Mouse (Mus musculus) heart, adult 2 months (tissue): ENCODE results near the gene Acer2. TPM values are rescaled to one million over a fixed set of nuclear protein-coding genes. Genes with fewer than 3 reads are reported as not detected.

Experiments
- DNase-seq, 2 experiments: peaks; one replicate each; pipeline ENCODE4 v3.0.0; 2021
- H3K27ac ChIP-seq: fragments of 200-600 bp; 2 replicates; pipeline ENCODE4 v1.8.1; 2022
- H3K27me3 ChIP-seq: fragments of 200-500 bp; 2 replicates; pipeline ENCODE4 v1.6.1; 2012; ENCODE audit warnings: mild to moderate bottlenecking, low read length, inconsistent platforms, mixed read lengths; ENCODE audit not compliant: control insufficient read depth, insufficient read depth
- H3K36me3 ChIP-seq: fragments of 200-500 bp; 2 replicates; pipeline ENCODE4 v1.6.1; 2012; ENCODE audit warnings: low read length, inconsistent platforms; ENCODE audit not compliant: control insufficient read depth, insufficient read depth
- H3K4me1 ChIP-seq: fragments of 200-500 bp; 2 replicates; pipeline ENCODE4 v1.6.1; 2011; ENCODE audit warnings: low read length; ENCODE audit not compliant: control insufficient read depth, insufficient read depth
- H3K4me3 ChIP-seq: fragments of 200-600 bp; 2 replicates; pipeline ENCODE4 v1.8.1; 2022
- H3K79me2 ChIP-seq: fragments of 200-500 bp; replicated peaks from 2 replicates; pipeline ENCODE4 v1.6.1; 2012; ENCODE audit warnings: mild to moderate bottlenecking, inconsistent platforms, low read length, moderate library complexity, mixed read lengths; ENCODE audit not compliant: control insufficient read depth, insufficient read depth
- H3K9ac ChIP-seq: fragments of 200-500 bp; 2 replicates; pipeline ENCODE4 v1.6.1; 2012; ENCODE audit warnings: low read depth, mild to moderate bottlenecking, control low read depth, inconsistent platforms, low read length, mixed read lengths
- CTCF ChIP-seq: fragments of 200-600 bp; IDR thresholded peaks from 2 replicates; pipeline ENCODE4 v1.8.1; 2022; ENCODE audit warnings: antibody characterized with exemption, mild to moderate bottlenecking, moderate library complexity
- EP300 ChIP-seq: fragments of 200-500 bp; IDR thresholded peaks from 2 replicates; pipeline ENCODE4 v1.6.1; 2011; ENCODE audit warnings: low read depth, low read length, control low read depth; ENCODE audit not compliant: insufficient read depth
- POLR2A ChIP-seq: fragments of 200-500 bp; IDR thresholded peaks from 2 replicates; pipeline ENCODE4 v1.6.1; 2011; ENCODE audit warnings: mild to moderate bottlenecking, low read depth, low read length, control low read depth; ENCODE audit not compliant: insufficient read depth
- WGBS: fragments of 180-500 bp; shearing (Covaris S2); methylation state at CpG from one replicate; pipeline ENCODE4 v1.1.7; 2018; 5-methylcytosine and 5-hydroxymethylcytosine counted together
- intact Hi-C: fragments of 180-260 bp; cut with DNase I; formaldehyde crosslinking; loops from one replicate; pipeline ENCODE4 v1.15.1; 2025
- polyA plus RNA-seq: library from polyadenylated mRNA; depleted of rRNA; stranded (reverse); fragments of >200 nt; gene quantifications from 2 replicates; pipeline ENCODE4 v1.2.3, GENCODE M21; 2012
- total RNA-seq, 2 experiments: library from RNA; stranded (reverse); gene quantifications; 2 replicates each; pipeline ENCODE4 v1.2.3; 2021

Acer2 gene
- total and polyA plus RNA-seq, 3 experiments = 16.4 to 25.6 (median 17.9) TPM

DNA sequence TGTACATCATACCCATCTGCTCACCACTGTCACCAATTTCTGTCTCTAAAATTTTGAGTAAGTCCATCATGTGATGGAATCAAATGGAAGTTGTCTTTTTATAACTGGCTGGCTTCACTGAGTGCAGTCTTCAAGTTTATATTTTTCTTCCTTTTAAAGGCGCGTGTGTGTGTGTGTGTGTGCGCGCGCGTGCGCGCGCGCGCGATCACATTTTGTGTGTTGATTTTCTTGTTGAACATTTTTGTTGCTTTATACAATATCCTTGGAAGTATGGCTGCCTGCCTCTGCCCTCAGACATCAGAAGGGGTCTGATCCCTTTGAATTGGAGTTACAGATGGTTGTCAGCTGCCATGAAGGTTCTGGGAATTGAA is 16.1 kb upstream of the Acer2 start:
- 58% methylated on average over 12 of the region's 12 CpGs for WGBS
- Histone ChIP-seq H3K36me3 (peaks cover 18% of the 10 kb centered on the region), H3K27ac (peak overlapping the region; percentile 97), H3K4me1 (peaks cover 2% of the 10 kb centered on the region), H3K9ac (no peak overlapping the region; the same call in 1 of the 2 replicates), H3K4me3 (peak overlapping the region; percentile 83), H3K27me3 (no peaks in the 10 kb centered on the region), H3K79me2 (no peaks in the 10 kb centered on the region)
- DNase-seq = no peak
- intact Hi-C loops = loop anchor here (10.0 kb wide), 1 partner anchor 243 kb away; the partner anchor contains the start of gene Haus6
- no peak for TF ChIP-seq POLR2A
- TF ChIP-seq EP300 = no peak
- no peak for TF ChIP-seq CTCF

DNA sequence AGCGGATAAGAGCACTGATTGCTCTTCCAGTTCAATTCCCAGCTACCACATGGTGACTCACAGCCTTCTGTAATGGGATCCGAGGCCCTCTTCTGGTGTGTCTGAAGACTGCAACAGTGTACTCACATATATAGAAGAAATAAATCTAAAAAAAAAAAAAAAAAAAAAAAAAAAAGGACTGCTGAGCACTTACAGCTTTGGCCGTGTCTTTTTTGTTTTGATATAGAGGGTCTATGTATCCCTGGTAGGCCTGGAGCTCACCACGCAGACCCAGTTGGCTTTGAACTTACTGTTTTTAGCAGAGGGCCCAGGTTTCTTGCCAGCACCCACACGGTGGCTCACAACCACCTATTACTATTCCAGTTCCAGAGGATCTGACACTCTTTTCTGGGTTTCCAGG is 10.1 kb upstream of the Acer2 start:
- H3K27me3 ChIP-seq = no peaks in the 10 kb centered on the region
- no peak overlapping the region for H3K9ac ChIP-seq
- H3K27ac ChIP-seq = no peak overlapping the region
- no peak for DNase-seq
- TF ChIP-seq POLR2A (no peak), CTCF (no peak), EP300 (no peak)
- H3K4me1 ChIP-seq = no peaks in the 10 kb centered on the region
- H3K79me2 ChIP-seq = no peaks in the 10 kb centered on the region
- intact Hi-C loops = no loop called here
- H3K36me3 ChIP-seq = no peaks in the 10 kb centered on the region
- WGBS = 80% methylated on average over 5 of the region's 5 CpGs
- H3K4me3 ChIP-seq = no peak overlapping the region

DNA sequence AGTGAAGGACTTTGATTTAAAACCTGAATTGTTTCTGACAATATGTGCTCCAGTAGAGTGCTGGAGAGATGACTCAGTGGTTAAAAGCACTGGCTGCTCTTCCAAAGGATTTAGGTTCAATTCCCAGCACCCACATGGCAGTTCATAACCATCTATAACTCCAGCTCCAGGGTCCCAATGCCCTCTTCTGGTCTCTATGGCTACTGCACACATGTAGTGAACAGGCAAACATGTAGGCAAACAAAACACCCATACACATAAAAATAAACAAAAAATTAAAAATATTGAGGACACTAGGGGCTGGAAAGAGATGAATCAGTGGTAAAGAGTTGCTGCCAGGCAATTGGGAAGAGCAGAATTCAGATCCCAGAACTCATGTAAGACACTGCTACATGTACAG is 2.2 kb upstream of the Acer2 start:
- no peaks in the 10 kb centered on the region for H3K27me3 ChIP-seq
- H3K4me1 ChIP-seq = no peaks in the 10 kb centered on the region; the same call in 1 of the 2 replicates
- H3K9ac ChIP-seq = no peak overlapping the region
- no peaks in the 10 kb centered on the region for H3K79me2 ChIP-seq
- TF ChIP-seq EP300 = no peak
- peak; percentile 30 for TF ChIP-seq CTCF
- H3K27ac ChIP-seq = no peak overlapping the region
- DNase-seq = no peak
- H3K4me3 ChIP-seq = no peak overlapping the region
- H3K36me3 ChIP-seq = no peaks in the 10 kb centered on the region
- intact Hi-C loops = no loop called here

DNA sequence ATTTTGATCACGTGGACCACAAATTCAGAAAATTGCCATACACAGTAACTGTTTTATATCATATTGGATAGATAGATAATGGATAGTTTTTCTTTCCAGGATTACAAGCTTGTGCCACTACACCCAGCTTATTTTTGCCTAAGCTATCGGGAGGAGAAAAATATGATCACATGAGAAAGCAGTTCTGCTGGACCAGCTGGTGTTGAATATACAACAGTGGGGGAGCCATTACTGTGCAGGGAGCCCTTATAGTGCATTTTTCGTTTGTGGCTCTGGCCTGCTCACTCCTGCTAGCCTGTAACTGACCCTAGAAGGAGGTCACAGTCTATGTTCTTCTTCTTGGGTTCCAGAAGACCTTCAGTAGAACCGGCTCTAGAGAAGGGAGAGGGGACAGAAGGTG is 1.1 kb upstream of the Acer2 start:
- TF ChIP-seq POLR2A (no peak), EP300 (no peak), CTCF (no peak)
- Histone ChIP-seq H3K4me1 (no peaks in the 10 kb centered on the region; the same call in 1 of the 2 replicates), H3K27me3 (no peaks in the 10 kb centered on the region), H3K79me2 (no peaks in the 10 kb centered on the region), H3K36me3 (no peaks in the 10 kb centered on the region), H3K27ac (no peak overlapping the region), H3K4me3 (no peak overlapping the region), H3K9ac (no peak overlapping the region)
- intact Hi-C loops = no loop called here
- DNase-seq = no peak
- WGBS = 67% methylated on average over 4 of the region's 4 CpGs

DNA sequence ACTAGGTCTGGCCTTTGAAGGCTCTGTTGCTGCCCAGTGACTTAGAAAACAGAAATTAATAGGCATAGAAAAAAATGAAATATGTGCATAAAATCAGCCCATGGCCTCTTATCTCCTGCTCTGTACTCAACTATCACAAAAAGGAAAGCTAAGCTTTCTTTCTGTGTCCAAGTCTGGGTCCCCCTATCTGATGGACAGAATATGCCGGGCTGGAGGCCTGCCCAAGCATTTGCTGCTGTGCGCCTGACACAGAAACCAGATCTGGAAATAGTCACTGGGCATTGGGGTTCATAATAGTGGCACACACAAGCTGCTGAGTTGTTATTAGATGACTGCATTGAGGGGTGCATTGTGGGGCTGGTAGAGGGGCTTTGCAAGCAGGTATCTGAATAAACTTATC is 5.3 kb downstream of the Acer2 start:
- Histone ChIP-seq H3K9ac (no peak overlapping the region), H3K36me3 (no peaks in the 10 kb centered on the region), H3K27ac (no peak overlapping the region), H3K4me1 (no peaks in the 10 kb centered on the region), H3K79me2 (no peaks in the 10 kb centered on the region), H3K27me3 (no peaks in the 10 kb centered on the region), H3K4me3 (no peak overlapping the region)
- intact Hi-C loops = no loop called here
- TF ChIP-seq CTCF = no peak
- TF ChIP-seq POLR2A = no peak
- no peak for TF ChIP-seq EP300
- DNase-seq = no peak
- 44% methylated on average over 2 of the region's 2 CpGs for WGBS

DNA sequence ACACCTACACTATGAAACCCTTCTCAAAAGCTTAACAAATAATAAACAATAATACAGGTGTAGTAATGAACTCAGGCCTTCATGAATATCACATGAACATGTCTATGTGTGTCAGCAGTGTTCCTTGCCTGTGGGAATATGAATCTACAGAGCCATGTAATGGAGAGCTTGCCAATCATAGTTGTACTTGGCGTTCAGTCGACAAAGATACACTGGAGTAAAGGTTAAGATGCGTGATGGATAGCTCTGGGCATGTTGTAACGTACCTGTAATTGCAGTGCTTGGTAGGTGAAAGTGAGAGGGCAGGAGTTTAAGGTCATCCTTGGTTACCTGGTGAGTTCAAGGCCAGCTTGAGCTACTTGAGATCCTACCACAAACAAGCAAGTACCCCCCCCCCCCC is 7.0 kb downstream of the Acer2 start:
- H3K4me1 ChIP-seq = peaks cover 5% of the 10 kb centered on the region; the same call in 1 of the 2 replicates
- no peak for DNase-seq
- no peak overlapping the region for H3K9ac ChIP-seq
- no peak overlapping the region for H3K4me3 ChIP-seq
- peak overlapping the region; percentile 26 for H3K27ac ChIP-seq
- H3K36me3 ChIP-seq = no peaks in the 10 kb centered on the region
- H3K27me3 ChIP-seq = no peaks in the 10 kb centered on the region
- no peaks in the 10 kb centered on the region for H3K79me2 ChIP-seq
- TF ChIP-seq EP300 (no peak), CTCF (no peak), POLR2A (no peak)
- WGBS = 89% methylated on average over 4 of the region's 4 CpGs
- intact Hi-C loops = no loop called here
